Mouse (Mus musculus): Measurements from ENCODE around the gene Kcnh7.

- TF ChIP-seq CTCF (IDR thresholded peaks at IDR 0.05; ENCODE audit: low read depth) (peak; percentile 70), EP300 (optimal IDR thresholded peaks at IDR 0.05) (no peak)
Observed at GRCm38 (mm10) chr2:62646014-62646645, 538.0 kb downstream of the Kcnh7 start, which contains the start of gene Ifih1.

All from stomach, postnatal 0 days (tissue).